Mouse (Mus musculus) right cerebral cortex, adult 2 months (tissue): Measurements from ENCODE around the gene Fdx1.

Experiments used
- DNase-seq, 2 experiments: peaks; one replicate each; pipeline ENCODE4 v3.0.0; 2021 to 2022; ENCODE audit warnings: low spot score in 2 of 2

Gene Fdx1

GRCm38 (mm10) chr9:51906938-51907337, 56.4 kb downstream of the Fdx1 start:
- DNase-seq, result no peak
